Mouse (Mus musculus) embryonic facial prominence, embryonic 10.5 days (tissue): Measurements from ENCODE around the gene Hibch. TPM values are rescaled to one million over a fixed set of nuclear protein-coding genes. Genes with fewer than 3 reads are reported as not detected.

Experiments
- DNase-seq: peaks from one replicate; pipeline ENCODE4 v3.0.0-alpha.2; 2017; ENCODE audit warnings: low spot score
- H3K27ac ChIP-seq: fragments of 300-500 bp; sonication (generic); replicated peaks from 2 replicates; pipeline ENCODE4 v1.5.1; 2016; ENCODE audit warnings: mild to moderate bottlenecking
- H3K27me3 ChIP-seq: fragments of 300-500 bp; sonication (generic); replicated peaks from 2 replicates; pipeline ENCODE4 v1.6.1; 2016; ENCODE audit warnings: low read depth, mild to moderate bottlenecking; ENCODE audit not compliant: poor library complexity, severe bottlenecking
- H3K36me3 ChIP-seq: fragments of 300-500 bp; sonication (generic); replicated peaks from 2 replicates; pipeline ENCODE4 v1.6.1; 2016; ENCODE audit warnings: mild to moderate bottlenecking, moderate library complexity
- H3K4me1 ChIP-seq: fragments of 300-500 bp; sonication (generic); 2 replicates; pipeline ENCODE4 v1.6.1; 2016
- H3K4me3 ChIP-seq: fragments of 300-500 bp; sonication (generic); 2 replicates; pipeline ENCODE4 v1.5.1; 2016; ENCODE audit warnings: mild to moderate bottlenecking, moderate library complexity
- H3K9me3 ChIP-seq: fragments of 300-500 bp; sonication (generic); 2 replicates; pipeline ENCODE4 v1.6.1; 2016; ENCODE audit warnings: mild to moderate bottlenecking
- WGBS: fragments of 180-500 bp; shearing (Covaris S2); methylation state at CpG from one replicate; pipeline ENCODE4 v1.1.7; 2016; 5-methylcytosine and 5-hydroxymethylcytosine counted together
- polyA plus RNA-seq: library from polyadenylated mRNA; unstranded; fragments of >200 nt; fragmentation: Nextera tagmentation; extraction: Ambion mirVana; gene quantifications from 2 replicates; pipeline ENCODE4 v1.2.1, GENCODE M21; 2016

The Hibch gene
- polyA plus RNA-seq, 1 experiment from 2014 or later = 22.7 TPM

DNA sequence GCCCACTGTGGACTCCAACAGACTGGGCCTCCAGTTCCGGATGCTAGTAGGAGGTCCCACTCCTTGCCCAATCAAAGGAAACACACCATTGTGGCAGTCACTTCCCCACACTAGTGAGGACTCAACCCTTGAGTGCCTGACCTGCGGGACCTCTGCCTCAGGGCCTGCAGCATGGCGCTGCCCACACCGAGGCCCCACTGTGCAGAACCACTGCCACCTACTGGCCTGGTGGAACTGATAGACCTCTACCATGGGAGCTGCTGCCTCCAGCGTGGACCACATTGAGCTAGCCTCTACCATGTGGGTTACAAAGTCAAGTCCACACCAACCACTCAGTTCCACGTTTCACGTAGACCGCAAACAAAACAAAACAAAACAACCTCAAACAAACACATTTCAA is 119.9 kb downstream of the Hibch start:
- DNase-seq = no peak
- 73% methylated on average over 8 of the region's 8 CpGs for WGBS
- Histone ChIP-seq H3K9me3 (no peaks in the 10 kb centered on the region), H3K27ac (no peak overlapping the region), H3K4me1 (0 out of 2 replicates have a peak, but pooled peaks cover 3% of the 10 kb centered on the region), H3K36me3 (no peaks in the 10 kb centered on the region), H3K27me3 (no peaks in the 10 kb centered on the region), H3K4me3 (no peak overlapping the region)

Other genes starting within 250 kb of the Hibch start
- 9.3 and 9.4 TPM in 2 replicates for gene Nemp2, start 214.2 kb upstream of the Hibch start, polyA plus RNA-seq
- gene Mfsd6, start 117.5 kb upstream of the Hibch start, polyA plus RNA-seq = 1.0 and 1.3 TPM in 2 replicates
- gene Inpp1, start 27.2 kb upstream of the Hibch start, polyA plus RNA-seq = 13.7 and 15.7 TPM in 2 replicates
- 4.6 and 4.9 TPM in 2 replicates for gene 1700019D03Rik, start 175.2 kb downstream of the Hibch start, polyA plus RNA-seq
- 3.1 and 3.5 TPM in 2 replicates for gene Mstn, start 216.7 kb downstream of the Hibch start, polyA plus RNA-seq